Mouse (Mus musculus) heart, postnatal 0 days (tissue): Measurements from ENCODE around the gene Nop58. TPM values are rescaled to one million over a fixed set of nuclear protein-coding genes. Genes with fewer than 3 reads are reported as not detected.

Experiments
- ATAC-seq: fragments of 200-750 bp; cut with Nextera tagmentation; 2 replicates; pipeline ENCODE4 v1.8.0; 2017; ENCODE audit warnings: low read depth, moderate number of reproducible peaks, moderate library complexity; ENCODE audit not compliant: insufficient read depth
- DNase-seq: peaks from one replicate; pipeline ENCODE4 v3.0.0-alpha.2; 2016; ENCODE audit warnings: low spot score
- H3K27ac ChIP-seq: fragments of 300-500 bp; sonication (generic); 2 replicates; pipeline ENCODE4 v1.5.1; 2014; ENCODE audit warnings: low read depth, mild to moderate bottlenecking
- H3K27me3 ChIP-seq: fragments of 300-500 bp; sonication (generic); 2 replicates; pipeline ENCODE4 v1.6.1; 2014; ENCODE audit warnings: low read length, mixed read lengths; ENCODE audit not compliant: control insufficient read depth, insufficient read depth
- H3K36me3 ChIP-seq: fragments of 300-500 bp; sonication (generic); replicated peaks from 2 replicates; pipeline ENCODE4 v1.6.1; 2014; ENCODE audit warnings: low read length, mixed read lengths; ENCODE audit not compliant: control insufficient read depth, insufficient read depth
- H3K4me1 ChIP-seq: fragments of 300-500 bp; sonication (generic); 2 replicates; pipeline ENCODE4 v1.6.1; 2014; ENCODE audit warnings: antibody characterized with exemption; ENCODE audit not compliant: control insufficient read depth, insufficient read depth
- H3K4me2 ChIP-seq: fragments of 300-500 bp; sonication (generic); 2 replicates; pipeline ENCODE4 v1.6.1; 2014; ENCODE audit warnings: low read depth, mild to moderate bottlenecking, low read length, moderate library complexity
- H3K4me3 ChIP-seq: fragments of 300-500 bp; sonication (generic); 2 replicates; pipeline ENCODE4 v1.5.1; 2014; ENCODE audit warnings: low read depth, low read length
- H3K9ac ChIP-seq: fragments of 300-500 bp; sonication (generic); replicated peaks from 2 replicates; pipeline ENCODE4 v1.6.1; 2014; ENCODE audit warnings: low read depth, low read length, mixed read lengths
- H3K9me3 ChIP-seq: fragments of 300-500 bp; sonication (generic); replicated peaks from 2 replicates; pipeline ENCODE4 v1.6.1; 2016; ENCODE audit warnings: low read length; ENCODE audit not compliant: control insufficient read depth
- CTCF ChIP-seq: IDR thresholded peaks from 2 replicates; pipeline ENCODE4 v1.5.1; 2016; ENCODE audit warnings: antibody characterized with exemption, control low read depth, low read depth
- EP300 ChIP-seq: IDR thresholded peaks from 2 replicates; pipeline ENCODE4 v1.6.1; 2016; ENCODE audit warnings: antibody characterized with exemption, low read depth
- WGBS: fragments of 180-500 bp; shearing (Covaris S2); extraction: QIAGEN DNeasy Blood & Tissue Kit; methylation state at CpG from one replicate; pipeline ENCODE4 v1.1.7; 2014; 5-methylcytosine and 5-hydroxymethylcytosine counted together
- polyA plus RNA-seq: library from polyadenylated mRNA; unstranded; fragments of >200 nt; fragmentation: Nextera tagmentation; extraction: Ambion mirVana; gene quantifications from 2 replicates; pipeline ENCODE4 v1.2.1, GENCODE M21; 2015
- total RNA-seq: library from RNA; depleted of rRNA; stranded (reverse); fragments of >200 nt; gene quantifications from 2 replicates; pipeline ENCODE4 v1.2.3, GENCODE M21; 2014; ENCODE audit warnings: low replicate concordance

Gene Nop58
- total and polyA plus RNA-seq, 2 experiments from 2014 or later = 30.7 to 82.0 TPM

- no peaks in the 10 kb centered on the region for H3K9me3 ChIP-seq
- TF ChIP-seq EP300 = no peak
- TF ChIP-seq CTCF = no peak
- peaks cover 34% of the 10 kb centered on the region for H3K36me3 ChIP-seq
- H3K9ac ChIP-seq = no peak overlapping the region
- no peak for ATAC-seq
- DNase-seq = no peak
- no peak overlapping the region for H3K4me2 ChIP-seq
- H3K27me3 ChIP-seq = no peaks in the 10 kb centered on the region
- WGBS = 84% methylated on average over 3 of the region's 3 CpGs
- no peak overlapping the region for H3K27ac ChIP-seq
- H3K4me1 ChIP-seq = no peaks in the 10 kb centered on the region
- no peak overlapping the region for H3K4me3 ChIP-seq
Measured at GRCm38 (mm10) chr1:59651201-59651819, 33.5 kb upstream of the Nop58 start.

DNA sequence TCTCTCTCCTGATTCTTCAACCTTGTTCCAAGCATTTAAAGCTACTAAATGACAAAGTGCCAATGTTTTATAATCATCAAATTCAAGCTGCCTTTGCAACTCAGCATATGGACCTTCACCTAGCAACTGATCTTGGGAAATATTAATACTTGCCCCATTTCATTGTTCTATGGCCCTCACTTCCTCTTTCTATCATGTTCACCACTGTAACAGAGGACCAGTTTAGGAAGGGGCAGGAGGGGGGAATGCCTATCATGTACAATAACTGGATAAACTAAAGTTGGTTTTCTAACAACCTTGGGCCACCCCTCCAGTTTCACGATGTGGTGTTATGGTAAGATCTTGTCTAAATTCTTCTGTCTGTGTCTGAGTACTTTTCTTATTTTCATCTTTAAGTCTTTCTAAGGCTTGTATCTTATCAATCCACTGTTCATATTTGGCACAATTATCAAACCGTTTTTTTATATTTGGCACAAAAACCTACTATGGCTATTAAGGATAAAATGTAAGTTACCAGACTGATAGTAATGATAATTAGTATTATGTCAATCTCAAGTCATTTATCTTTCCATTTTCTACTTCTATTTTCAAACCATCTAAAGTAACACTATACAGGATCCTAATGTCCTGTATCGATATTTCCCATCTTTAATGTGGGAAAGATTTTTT lies 31.4 kb upstream of the Nop58 start:
- H3K4me2 ChIP-seq = no peak overlapping the region
- WGBS = 87% methylated on average over 3 of the region's 3 CpGs
- no peak overlapping the region for H3K27ac ChIP-seq
- TF ChIP-seq CTCF = no peak
- TF ChIP-seq EP300 = no peak
- H3K9ac ChIP-seq = no peak overlapping the region
- H3K4me1 ChIP-seq = no peaks in the 10 kb centered on the region
- no peak for ATAC-seq
- DNase-seq = no peak
- H3K9me3 ChIP-seq = no peaks in the 10 kb centered on the region
- H3K27me3 ChIP-seq = no peaks in the 10 kb centered on the region
- H3K36me3 ChIP-seq = peaks cover 23% of the 10 kb centered on the region
- no peak overlapping the region for H3K4me3 ChIP-seq

GRCm38 (mm10) chr1:59656244-59657171 lies 28.3 kb upstream of the Nop58 start:
- ATAC-seq (no peak), DNase-seq (no peak)
- Histone ChIP-seq H3K9me3 (no peaks in the 10 kb centered on the region), H3K27ac (no peak overlapping the region), H3K27me3 (no peaks in the 10 kb centered on the region), H3K9ac (no peak overlapping the region), H3K4me1 (no peaks in the 10 kb centered on the region), H3K4me3 (no peak overlapping the region), H3K4me2 (no peak overlapping the region), H3K36me3 (peaks cover 5% of the 10 kb centered on the region)
- 84% methylated on average over 7 of the region's 7 CpGs for WGBS
- TF ChIP-seq CTCF (no peak; the same call in 1 of the 2 replicates), EP300 (no peak)

DNA sequence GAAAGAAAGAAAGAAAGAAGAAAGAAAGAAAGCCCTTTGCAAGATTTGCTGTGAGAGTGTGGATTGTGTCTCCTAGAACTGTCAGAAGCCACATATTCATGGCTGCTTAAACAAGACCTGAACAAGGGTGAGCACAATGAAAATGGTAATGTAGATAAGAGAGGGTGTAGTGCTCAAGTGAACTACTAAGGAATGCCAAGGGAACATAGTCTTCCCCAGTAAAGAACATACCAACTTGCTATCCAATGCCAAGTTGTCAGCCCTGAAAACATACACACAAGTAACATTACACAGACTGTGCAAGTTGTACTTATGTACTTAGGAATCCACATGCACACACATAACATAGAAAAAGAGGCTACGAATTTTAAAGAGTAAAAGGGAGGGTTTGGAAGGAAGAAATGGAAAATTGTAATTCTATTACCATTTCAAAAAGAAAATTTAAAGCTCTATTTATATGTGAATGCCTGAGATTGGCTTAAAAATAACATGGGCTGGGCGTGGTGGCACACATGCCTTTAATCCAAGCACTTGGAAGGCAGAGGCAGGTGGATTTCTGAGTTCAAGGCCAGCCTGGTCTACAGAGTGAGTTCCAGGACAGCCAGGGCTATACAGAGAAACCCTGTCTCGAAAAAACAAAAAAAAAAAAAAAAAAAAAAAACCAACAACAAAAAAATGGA lies 21.2 kb upstream of the Nop58 start:
- Histone ChIP-seq H3K9me3 (no peaks in the 10 kb centered on the region), H3K4me2 (no peak overlapping the region), H3K27me3 (no peaks in the 10 kb centered on the region), H3K4me3 (no peak overlapping the region), H3K9ac (no peak overlapping the region), H3K27ac (no peak overlapping the region), H3K4me1 (peaks cover 7% of the 10 kb centered on the region; the same call in 1 of the 2 replicates), H3K36me3 (no peaks in the 10 kb centered on the region)
- ATAC-seq = peak; percentile 33; the same call in 1 of the 2 replicates
- WGBS = 83% methylated on average over 3 of the region's 3 CpGs
- no peak for DNase-seq
- TF ChIP-seq CTCF = no peak
- TF ChIP-seq EP300 = no peak

DNA sequence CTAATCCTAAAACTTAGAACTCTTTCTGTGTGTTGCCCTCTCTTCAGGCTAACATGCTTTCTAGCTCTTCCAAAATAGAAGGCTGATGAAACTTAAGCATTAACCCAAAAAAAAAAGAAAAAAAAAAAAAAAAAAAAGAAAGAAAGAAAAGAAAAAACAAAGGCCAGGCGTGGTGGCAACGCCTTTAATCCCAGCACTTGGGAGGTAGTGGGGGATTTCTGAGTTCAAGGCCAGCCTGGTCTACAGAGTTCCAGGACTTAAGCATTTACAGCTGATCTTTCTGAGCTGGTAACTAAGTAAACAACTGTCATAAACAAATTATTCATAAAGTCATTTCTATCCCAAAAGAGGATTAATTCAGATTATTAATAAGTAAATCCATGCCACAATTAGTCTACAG lies 15.9 kb upstream of the Nop58 start:
- no peak for DNase-seq
- H3K4me3 ChIP-seq = no peak overlapping the region
- H3K9me3 ChIP-seq = no peaks in the 10 kb centered on the region
- no peak overlapping the region for H3K27ac ChIP-seq
- H3K36me3 ChIP-seq = 0 out of 2 replicates have a peak, but pooled peaks cover 4% of the 10 kb centered on the region
- TF ChIP-seq CTCF (no peak), EP300 (no peak)
- peaks cover 24% of the 10 kb centered on the region for H3K4me1 ChIP-seq
- 71% methylated on average over 2 of the region's 2 CpGs for WGBS
- no peak overlapping the region for H3K9ac ChIP-seq
- H3K4me2 ChIP-seq = no peak overlapping the region
- ATAC-seq = no peak
- H3K27me3 ChIP-seq = no peaks in the 10 kb centered on the region
